Comparison of ENCODE assay signal across 17 mouse cellular contexts in the genomic region with DNA sequence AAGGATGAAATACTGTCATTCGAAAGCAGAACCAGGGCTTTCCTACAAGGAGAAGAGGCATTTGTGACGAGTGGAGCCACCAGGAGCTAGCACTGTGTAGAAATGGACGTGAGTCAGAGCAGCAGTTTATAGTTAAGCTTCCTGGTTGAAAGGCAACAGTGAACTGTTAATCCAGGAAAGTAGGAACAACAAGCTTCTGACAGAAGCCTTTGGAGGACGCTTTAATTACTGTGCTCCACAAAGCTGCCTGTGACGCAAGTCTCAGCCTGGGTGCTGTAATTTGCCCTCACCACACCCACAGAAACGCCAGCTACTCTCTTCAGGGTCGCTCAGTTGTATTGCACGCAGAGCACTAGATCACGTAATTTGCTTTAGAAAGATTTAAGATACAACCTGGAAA. TPM values are rescaled to one million over a fixed set of nuclear protein-coding genes. Genes with fewer than 3 reads are reported as not detected.
DNase-seq lines count a peak whose midpoint lies in the region; ATAC-seq and TF ChIP-seq lines count a peak whose summit lies in the region.
"Had no signal": no experiment of that assay in that cellular context is flagged by ENCODE, and none has a peak within 500 bp of the region (broad histone marks: within the 10 kb centered on the region; RNA-seq: fewer than 3 reads in every experiment).

No protein-coding gene starts in this region.

- no peak overlapping the region for H3K9ac ChIP-seq in intestine, embryonic 15.5 days
- H3K9ac ChIP-seq in stomach, postnatal 0 days (ENCODE audit: low read length): no peak overlapping the region
- H3K9ac ChIP-seq in kidney, embryonic 15.5 days: no peak overlapping the region
- H3K9ac ChIP-seq: embryonic facial prominence, embryonic 13.5 days; forebrain, embryonic 15.5 days; hindbrain, embryonic 14.5 days; liver, embryonic 15.5 days; midbrain, embryonic 12.5 days had no signal

- DNase-seq in lung, adult 18-20 months: peak; percentile 15 to 34
- no peak for DNase-seq in lung, postnatal 10 days
- peak; percentile 31 for DNase-seq in adrenal gland, postnatal 10 days
- DNase-seq in stomach, postnatal 0 days (ENCODE audit: low spot score): no peak
- DNase-seq in layer of hippocampus, adult 9-10 months (ENCODE audit: low spot score): no peak
- DNase-seq: cerebellum, postnatal 14 days; gastrocnemius, postnatal 36 days; kidney, adult 8-10 months had no signal

- no peaks in the 10 kb centered on the region for H3K36me3 ChIP-seq in intestine, embryonic 15.5 days
- no peaks in the 10 kb centered on the region for H3K36me3 ChIP-seq in stomach, postnatal 0 days (ENCODE audit: control insufficient read depth, insufficient read depth, low read length)
- no peaks in the 10 kb centered on the region for H3K36me3 ChIP-seq in kidney, embryonic 15.5 days
- H3K36me3 ChIP-seq: embryonic facial prominence, embryonic 13.5 days; forebrain, embryonic 15.5 days; limb, embryonic 10.5 days; liver, embryonic 15.5 days; midbrain, embryonic 12.5 days had no signal

- H3K9me3 ChIP-seq in intestine, embryonic 15.5 days: no peaks in the 10 kb centered on the region
- H3K9me3 ChIP-seq in stomach, postnatal 0 days (ENCODE audit: control insufficient read depth, low read length): no peaks in the 10 kb centered on the region
- no peaks in the 10 kb centered on the region for H3K9me3 ChIP-seq in kidney, embryonic 15.5 days (replicated peaks)
- H3K9me3 ChIP-seq: embryonic facial prominence, embryonic 13.5 days; forebrain, embryonic 15.5 days; limb, embryonic 10.5 days; liver, embryonic 15.5 days; midbrain, embryonic 12.5 days had no signal

- ATAC-seq in intestine, embryonic 15.5 days: peak; percentile 83
- ATAC-seq in stomach, postnatal 0 days (ENCODE audit: low FRiP score, low TSS enrichment): peak; percentile 76
- ATAC-seq in kidney, embryonic 15.5 days (replicated peaks; ENCODE audit: low FRiP score): no peak
- ATAC-seq: forebrain, embryonic 15.5 days had no signal

- no peak overlapping the region for H3K27ac ChIP-seq in intestine, embryonic 15.5 days
- no peak overlapping the region for H3K27ac ChIP-seq in stomach, postnatal 0 days (replicated peaks)
- H3K27ac ChIP-seq in kidney, embryonic 15.5 days: no peak overlapping the region
- H3K27ac ChIP-seq: embryonic facial prominence, embryonic 13.5 days; forebrain, embryonic 15.5 days; hindbrain, embryonic 14.5 days; limb, embryonic 10.5 days; liver, embryonic 15.5 days; midbrain, embryonic 12.5 days had no signal

- H3K4me1 ChIP-seq in intestine, embryonic 15.5 days (replicated peaks): no peaks in the 10 kb centered on the region
- H3K4me1 ChIP-seq in stomach, postnatal 0 days (replicated peaks; ENCODE audit: control insufficient read depth, insufficient read depth): no peaks in the 10 kb centered on the region
- 0 out of 2 replicates have a peak, but pooled peaks cover 4% of the 10 kb centered on the region for H3K4me1 ChIP-seq in kidney, embryonic 15.5 days
- H3K4me1 ChIP-seq: liver, embryonic 15.5 days had no signal

- TF ChIP-seq CTCF in stomach, postnatal 0 days (IDR thresholded peaks at IDR 0.05; ENCODE audit: low read depth): no peak

- H3K4me3 ChIP-seq in intestine, embryonic 15.5 days (replicated peaks): no peak overlapping the region
- H3K4me3 ChIP-seq in stomach, postnatal 0 days (ENCODE audit: low read depth, low read length): no peak overlapping the region
- no peak overlapping the region for H3K4me3 ChIP-seq in kidney, embryonic 15.5 days (replicated peaks)
- H3K4me3 ChIP-seq: embryonic facial prominence, embryonic 13.5 days; forebrain, embryonic 15.5 days; limb, embryonic 10.5 days; liver, embryonic 15.5 days; midbrain, embryonic 12.5 days had no signal

- peak overlapping the region; percentile 12; the same call in 1 of the 2 replicates for H3K4me2 ChIP-seq in intestine, embryonic 15.5 days (replicated peaks)
- H3K4me2 ChIP-seq in stomach, postnatal 0 days (replicated peaks; ENCODE audit: low read depth): no peak overlapping the region
- H3K4me2 ChIP-seq in kidney, embryonic 15.5 days: no peak overlapping the region
- H3K4me2 ChIP-seq: embryonic facial prominence, embryonic 13.5 days; forebrain, embryonic 15.5 days; hindbrain, embryonic 14.5 days; liver, embryonic 15.5 days; midbrain, embryonic 12.5 days had no signal

- 41% methylated on average over 9 of the region's 9 CpGs for WGBS in intestine, embryonic 15.5 days
- 42% methylated on average over 9 of the region's 9 CpGs for WGBS in stomach, postnatal 0 days
- WGBS in kidney, embryonic 15.5 days: 32% methylated on average over 9 of the region's 9 CpGs

- no peak for TF ChIP-seq EP300 in stomach, postnatal 0 days (optimal IDR thresholded peaks at IDR 0.05)

- no peaks in the 10 kb centered on the region for H3K27me3 ChIP-seq in intestine, embryonic 15.5 days (replicated peaks)
- H3K27me3 ChIP-seq in stomach, postnatal 0 days (ENCODE audit: control insufficient read depth, insufficient read depth, low read length): no peaks in the 10 kb centered on the region
- no peaks in the 10 kb centered on the region for H3K27me3 ChIP-seq in kidney, embryonic 15.5 days
- H3K27me3 ChIP-seq: CH12.LX; embryonic facial prominence, embryonic 13.5 days; forebrain, embryonic 15.5 days; liver, embryonic 15.5 days; midbrain, embryonic 12.5 days had no signal

RNA-seq across cellular contexts. Expression of a gene that starts 33.4 kb away (rescaled TPM):
- total RNA-seq in adrenal gland, postnatal 10 days (2021): 1 to 10 TPM; 7.7 to 9.6 TPM
- 2.5 and 3.5 TPM in 2 replicates for polyA plus RNA-seq in intestine, embryonic 15.5 days (2015; fragmentation: Nextera tagmentation; extraction: Ambion mirVana)
- 8.0 and 8.7 TPM in 2 replicates for polyA plus RNA-seq in stomach, postnatal 0 days (2015; fragmentation: Nextera tagmentation; extraction: Ambion mirVana)
- polyA plus RNA-seq in kidney, embryonic 15.5 days (2015; fragmentation: Nextera tagmentation; extraction: Ambion mirVana): 1.1 and 3.7 TPM in 2 replicates

RNA-seq across cellular contexts. Expression of a gene that starts 35.3 kb away (rescaled TPM):
- 10 to 100 TPM; 35.3 to 39.9 TPM for total RNA-seq in adrenal gland, postnatal 10 days (2021)
- 142 and 147 TPM in 2 replicates for polyA plus RNA-seq in intestine, embryonic 15.5 days (2015; fragmentation: Nextera tagmentation; extraction: Ambion mirVana)
- polyA plus RNA-seq in stomach, postnatal 0 days (2015; fragmentation: Nextera tagmentation; extraction: Ambion mirVana): 164 and 176 TPM in 2 replicates
- polyA plus RNA-seq in kidney, embryonic 15.5 days (2015; fragmentation: Nextera tagmentation; extraction: Ambion mirVana): 79.2 and 79.3 TPM in 2 replicates

RNA-seq across cellular contexts. Expression of a gene that starts 58.2 kb away (rescaled TPM):
- total RNA-seq in adrenal gland, postnatal 10 days (2021): 10 to 100 TPM; 54.1 to 58.0 TPM
- polyA plus RNA-seq in intestine, embryonic 15.5 days (2015; fragmentation: Nextera tagmentation; extraction: Ambion mirVana): 68.9 and 69.1 TPM in 2 replicates
- polyA plus RNA-seq in stomach, postnatal 0 days (2015; fragmentation: Nextera tagmentation; extraction: Ambion mirVana): 64.7 and 66.7 TPM in 2 replicates
- polyA plus RNA-seq in kidney, embryonic 15.5 days (2015; fragmentation: Nextera tagmentation; extraction: Ambion mirVana): 41.5 and 43.8 TPM in 2 replicates

Comparison
In these comparisons a context has a peak if more than half of its experiments do, and no peak if none do; other contexts are left out.
1. DNase-seq: peak in lung, adult 18-20 months (2 of 2) and adrenal gland, postnatal 10 days (single experiment); none in lung, postnatal 10 days (single experiment), stomach, postnatal 0 days (single experiment) and layer of hippocampus, adult 9-10 months (single experiment).